Mouse (Mus musculus): ENCODE results near the gene Lipt1. TPM values are rescaled to one million over a fixed set of nuclear protein-coding genes. Genes with fewer than 3 reads are reported as not detected.

Gene Lipt1
- polyA plus RNA-seq, 1 experiment from 2014 or later, result 10.6 TPM

DNA sequence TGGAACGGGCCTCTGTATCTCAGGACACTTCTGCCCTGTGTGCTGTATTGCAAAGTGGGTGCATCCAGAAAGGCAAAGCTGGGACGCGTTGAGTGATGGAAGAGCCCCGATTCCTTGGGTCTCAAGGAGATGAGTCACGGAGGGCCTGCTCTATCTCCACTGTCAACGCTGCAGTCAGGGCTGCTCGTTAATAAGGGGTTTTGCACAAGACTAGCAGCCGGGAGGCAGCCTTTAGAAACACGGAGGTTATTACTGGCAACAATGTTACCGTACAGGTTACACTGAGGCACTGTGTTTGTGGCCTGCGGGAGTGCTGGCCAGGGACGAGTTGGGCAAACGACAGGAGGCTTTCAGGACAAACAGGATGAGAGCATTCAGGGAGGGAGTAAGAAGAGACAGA lies 46.1 kb downstream of the Lipt1 start:
- no peak overlapping the region for H3K4me2 ChIP-seq (ENCODE audit: low read depth, low read length)
- H3K9ac ChIP-seq (ENCODE audit: low read length), result no peak overlapping the region
- no peak overlapping the region for H3K27ac ChIP-seq (ENCODE audit: low read length)
- no peaks in the 10 kb centered on the region for H3K4me1 ChIP-seq (ENCODE audit: control insufficient read depth, insufficient read depth, low read length)
- H3K27me3 ChIP-seq (ENCODE audit: control insufficient read depth, insufficient read depth, low read length), result no peaks in the 10 kb centered on the region
- no peaks in the 10 kb centered on the region for H3K36me3 ChIP-seq (ENCODE audit: control insufficient read depth, insufficient read depth)
- H3K9me3 ChIP-seq (replicated peaks; ENCODE audit: control insufficient read depth, low read length), result no peaks in the 10 kb centered on the region
- no peak for ATAC-seq (replicated peaks; ENCODE audit: extremely low read depth, insufficient read depth, low FRiP score)
- H3K4me3 ChIP-seq (ENCODE audit: low read length), result no peak overlapping the region
- WGBS, result 38% methylated on average over 13 of the region's 13 CpGs

DNA sequence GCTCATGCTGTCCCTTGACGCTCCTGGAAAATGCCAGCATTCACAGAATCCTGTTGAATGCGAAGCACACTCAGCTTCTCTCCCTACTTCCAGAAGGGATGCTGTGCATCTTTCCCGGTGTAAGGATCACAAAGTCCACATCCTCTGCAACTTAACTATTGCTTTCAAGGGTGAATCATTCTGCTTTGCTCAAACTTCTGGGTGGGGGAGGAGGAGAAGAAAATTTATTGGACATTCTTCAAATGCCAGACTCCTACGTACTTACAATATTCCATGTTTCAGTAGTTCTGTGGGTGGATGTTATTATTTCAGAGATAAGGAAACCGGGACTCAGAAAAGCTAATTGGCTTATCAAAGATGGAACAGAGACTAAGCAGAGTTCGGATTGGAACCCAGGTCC lies 46.6 kb downstream of the Lipt1 start:
- H3K9ac ChIP-seq (ENCODE audit: low read length), result no peak overlapping the region
- no peaks in the 10 kb centered on the region for H3K4me1 ChIP-seq (ENCODE audit: control insufficient read depth, insufficient read depth, low read length)
- no peaks in the 10 kb centered on the region for H3K9me3 ChIP-seq (replicated peaks; ENCODE audit: control insufficient read depth, low read length)
- H3K36me3 ChIP-seq (ENCODE audit: control insufficient read depth, insufficient read depth), result no peaks in the 10 kb centered on the region
- no peaks in the 10 kb centered on the region for H3K27me3 ChIP-seq (ENCODE audit: control insufficient read depth, insufficient read depth, low read length)
- 46% methylated on average over 6 of the region's 6 CpGs for WGBS
- no peak overlapping the region for H3K27ac ChIP-seq (ENCODE audit: low read length)
- no peak overlapping the region for H3K4me2 ChIP-seq (ENCODE audit: low read depth, low read length)
- no peak overlapping the region for H3K4me3 ChIP-seq (ENCODE audit: low read length)
- ATAC-seq (replicated peaks; ENCODE audit: extremely low read depth, insufficient read depth, low FRiP score), result no peak

DNA sequence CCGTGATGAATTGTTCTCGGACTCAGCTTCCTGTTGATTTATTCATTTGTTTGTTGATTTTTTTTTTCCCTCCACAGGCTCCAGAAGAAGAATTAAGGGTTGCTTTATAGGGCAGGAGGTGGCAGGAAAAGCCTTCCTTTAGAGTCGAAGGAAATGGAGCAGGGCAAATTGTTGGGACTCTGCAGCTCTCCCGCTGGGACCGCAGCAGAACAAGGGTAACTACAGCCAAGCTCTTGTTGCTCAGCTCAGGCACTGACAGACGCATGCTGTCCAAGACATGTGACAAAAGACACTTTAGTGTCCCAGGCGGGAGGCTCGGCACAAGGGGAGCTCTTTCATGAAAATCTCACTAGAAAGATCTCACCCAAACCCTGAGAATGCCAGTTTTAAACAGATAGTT lies 51.0 kb downstream of the Lipt1 start:
- 35% methylated on average over 8 of the region's 8 CpGs for WGBS
- ATAC-seq (replicated peaks; ENCODE audit: extremely low read depth, insufficient read depth, low FRiP score), result no peak
- H3K4me1 ChIP-seq (ENCODE audit: control insufficient read depth, insufficient read depth, low read length), result no peaks in the 10 kb centered on the region
- H3K36me3 ChIP-seq (ENCODE audit: control insufficient read depth, insufficient read depth), result no peaks in the 10 kb centered on the region
- H3K9ac ChIP-seq (ENCODE audit: low read length), result no peak overlapping the region
- H3K27me3 ChIP-seq (ENCODE audit: control insufficient read depth, insufficient read depth, low read length), result no peaks in the 10 kb centered on the region
- no peak overlapping the region for H3K4me2 ChIP-seq (ENCODE audit: low read depth, low read length)
- H3K4me3 ChIP-seq (ENCODE audit: low read length), result no peak overlapping the region
- no peak overlapping the region for H3K27ac ChIP-seq (ENCODE audit: low read length)
- H3K9me3 ChIP-seq (replicated peaks; ENCODE audit: control insufficient read depth, low read length), result no peaks in the 10 kb centered on the region

Other genes starting within 250 kb of the Lipt1 start
- 4.5 and 5.2 TPM in 2 replicates for gene 2010300C02Rik, start 151.7 kb upstream of the Lipt1 start, polyA plus RNA-seq (2015; fragmentation: Nextera tagmentation; extraction: Ambion mirVana)
- gene Tsga10, start 5.3 kb upstream of the Lipt1 start, polyA plus RNA-seq (2015; fragmentation: Nextera tagmentation; extraction: Ambion mirVana), result 4.4 and 4.9 TPM in 2 replicates
- gene Mitd1, start 18.7 kb downstream of the Lipt1 start, polyA plus RNA-seq (2015; fragmentation: Nextera tagmentation; extraction: Ambion mirVana), result 11.1 and 13.5 TPM in 2 replicates
- gene Mrpl30, start 18.7 kb downstream of the Lipt1 start, polyA plus RNA-seq (2015; fragmentation: Nextera tagmentation; extraction: Ambion mirVana), result 294 TPM in 2 replicates
- not detected in 2 replicates for gene Lyg2, start 44.8 kb downstream of the Lipt1 start, polyA plus RNA-seq (2015; fragmentation: Nextera tagmentation; extraction: Ambion mirVana)
- gene Lyg1, start 86.0 kb downstream of the Lipt1 start, polyA plus RNA-seq (2015; fragmentation: Nextera tagmentation; extraction: Ambion mirVana), result not detected in 2 replicates
- gene Txndc9, start 126.2 kb downstream of the Lipt1 start, polyA plus RNA-seq (2015; fragmentation: Nextera tagmentation; extraction: Ambion mirVana), result 110 and 113 TPM in 2 replicates
- gene Eif5b, start 126.3 kb downstream of the Lipt1 start, polyA plus RNA-seq (2015; fragmentation: Nextera tagmentation; extraction: Ambion mirVana), result 15.6 and 16.5 TPM in 2 replicates

Data from heart, embryonic 16.5 days (tissue).